ENCODE assay signal across 12 mouse cellular contexts in the genomic region with DNA sequence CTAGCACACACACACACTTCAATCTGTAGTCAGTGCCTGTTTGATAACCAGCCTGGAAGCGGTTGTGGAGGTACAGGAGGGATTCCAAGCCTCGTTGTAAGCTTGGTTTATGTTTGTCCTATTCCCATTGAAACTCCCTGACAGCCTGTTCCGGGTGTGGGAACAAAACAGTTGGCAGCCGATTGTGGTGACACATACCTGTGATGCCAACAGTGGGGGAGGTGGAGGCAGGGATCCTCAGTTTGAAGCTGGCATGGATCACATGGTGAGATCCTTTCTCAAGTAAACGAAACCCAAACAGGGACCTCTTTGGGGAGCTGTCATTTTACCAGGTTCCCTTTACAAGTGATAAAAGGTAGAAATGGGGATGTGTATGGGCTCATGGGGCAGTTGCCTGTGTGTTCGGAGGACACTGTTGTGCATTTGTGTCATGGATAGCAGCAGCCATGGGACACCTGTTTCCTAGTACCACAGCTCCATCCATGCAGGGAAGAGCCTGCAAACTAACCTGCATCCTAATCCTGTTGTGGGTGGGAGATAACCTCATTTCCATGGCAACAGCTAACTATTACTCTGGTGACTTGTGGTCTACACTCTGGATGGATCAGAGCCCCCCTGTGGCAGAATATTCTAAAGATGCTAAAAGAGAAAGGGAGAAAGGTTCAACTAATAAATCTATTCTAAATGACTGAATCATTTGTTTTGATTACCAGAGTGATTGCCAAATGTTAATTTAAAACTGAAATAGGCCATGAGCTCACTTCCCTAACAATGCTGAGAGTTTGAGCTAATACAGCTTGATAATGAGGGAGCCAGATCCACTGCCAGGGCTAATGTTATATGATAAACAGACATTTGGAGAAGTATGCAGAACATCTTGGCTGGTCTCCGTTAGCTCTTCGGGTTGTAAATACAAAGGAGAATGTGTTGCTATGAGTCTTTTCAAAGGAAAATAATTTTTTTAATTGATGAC. TPM values are rescaled to one million over a fixed set of nuclear protein-coding genes. Genes with fewer than 3 reads are reported as not detected.
DNase-seq lines count a peak whose midpoint lies in the region; ATAC-seq and TF ChIP-seq lines count a peak whose summit lies in the region.
"Had no signal": no experiment of that assay in that cellular context is flagged by ENCODE, and none has a peak within 500 bp of the region (broad histone marks: within the 10 kb centered on the region; RNA-seq: fewer than 3 reads in every experiment).

No protein-coding gene starts in this region.

- intact Hi-C loops in heart, postnatal 36 days (cut with DNase I): loop anchor here (2.0 kb wide), 3 partner anchors 15 to 103 kb away; no protein-coding TSS in a partner anchor

- no peaks in the 10 kb centered on the region for H3K27me3 ChIP-seq in kidney, postnatal 0 days (ENCODE audit: insufficient read depth, low read length)
- no peaks in the 10 kb centered on the region for H3K27me3 ChIP-seq in kidney, embryonic 14.5 days (ENCODE audit: control insufficient read depth, insufficient read depth, low read length)
- no peaks in the 10 kb centered on the region for H3K27me3 ChIP-seq in forebrain, postnatal 0 days (ENCODE audit: insufficient read depth, low read length)

- H3K9me3 ChIP-seq in kidney, postnatal 0 days (replicated peaks; ENCODE audit: low read length): no peaks in the 10 kb centered on the region
- no peaks in the 10 kb centered on the region for H3K9me3 ChIP-seq in kidney, embryonic 14.5 days (ENCODE audit: control insufficient read depth, low read length)
- no peaks in the 10 kb centered on the region for H3K9me3 ChIP-seq in forebrain, postnatal 0 days (ENCODE audit: low read length)
- H3K9me3 ChIP-seq: megakaryocyte, embryonic 14.5 days had no signal

- H3K36me3 ChIP-seq in kidney, postnatal 0 days (ENCODE audit: insufficient read depth, low read length): no peaks in the 10 kb centered on the region
- no peaks in the 10 kb centered on the region for H3K36me3 ChIP-seq in kidney, embryonic 14.5 days (ENCODE audit: control insufficient read depth, insufficient read depth, low read length)
- no peaks in the 10 kb centered on the region for H3K36me3 ChIP-seq in forebrain, postnatal 0 days (ENCODE audit: insufficient read depth)

- H3K27ac ChIP-seq in kidney, postnatal 0 days: no peak overlapping the region
- no peak overlapping the region for H3K27ac ChIP-seq in kidney, embryonic 14.5 days (ENCODE audit: low read depth, low read length)
- H3K27ac ChIP-seq in forebrain, postnatal 0 days (ENCODE audit: low read depth, low read length): no peak overlapping the region

- no peak overlapping the region for H3K9ac ChIP-seq in kidney, postnatal 0 days (ENCODE audit: low read depth, low read length)
- H3K9ac ChIP-seq in kidney, embryonic 14.5 days (ENCODE audit: low read depth, low read length): no peak overlapping the region
- H3K9ac ChIP-seq in forebrain, postnatal 0 days: no peak overlapping the region

- ATAC-seq in kidney, postnatal 0 days (replicated peaks; ENCODE audit: low FRiP score, low read depth): no peak
- ATAC-seq in kidney, embryonic 14.5 days (ENCODE audit: low FRiP score, low TSS enrichment): no peak
- ATAC-seq in forebrain, postnatal 0 days: no peak

- peak; percentile 20 for DNase-seq in kidney, postnatal 0 days (ENCODE audit: low spot score)
- peak; percentile 71 for DNase-seq in Muller cell, postnatal 12 days (ENCODE audit: inconsistent ontology term)
- DNase-seq in cerebellum, adult 11 months: peak; percentile 22
- DNase-seq in forebrain, postnatal 0 days: peak; percentile 2
- DNase-seq in embryo, embryonic 10.5 days (ENCODE audit: low spot score): no peak
- DNase-seq in heart, postnatal 36 days: no peak
- no peak for DNase-seq in adrenal gland, adult (ENCODE audit: inconsistent age in 2 of 2, low spot score in 1 of 2)
- DNase-seq: heart, adult 18-20 months; kidney, postnatal 10 days had no signal

- no peak overlapping the region for H3K4me3 ChIP-seq in kidney, postnatal 0 days (replicated peaks; ENCODE audit: low read depth, low read length)
- H3K4me3 ChIP-seq in kidney, embryonic 14.5 days (ENCODE audit: low read length): no peak overlapping the region
- no peak overlapping the region for H3K4me3 ChIP-seq in forebrain, postnatal 0 days (ENCODE audit: low read depth, low read length)
- H3K4me3 ChIP-seq: megakaryocyte, embryonic 14.5 days; myocyte had no signal

- H3K4me2 ChIP-seq in kidney, postnatal 0 days (ENCODE audit: low read length): no peak overlapping the region
- no peak overlapping the region for H3K4me2 ChIP-seq in kidney, embryonic 14.5 days (replicated peaks; ENCODE audit: low read depth, low read length)
- no peak overlapping the region for H3K4me2 ChIP-seq in forebrain, postnatal 0 days (ENCODE audit: low read depth)

- no peaks in the 10 kb centered on the region for H3K4me1 ChIP-seq in kidney, postnatal 0 days (replicated peaks; ENCODE audit: insufficient read depth, low read length)
- H3K4me1 ChIP-seq in kidney, embryonic 14.5 days (ENCODE audit: control insufficient read depth, insufficient read depth, low read length): no peaks in the 10 kb centered on the region
- no peaks in the 10 kb centered on the region for H3K4me1 ChIP-seq in forebrain, postnatal 0 days (ENCODE audit: insufficient read depth)

- TF ChIP-seq CTCF in kidney, postnatal 0 days (IDR thresholded peaks at IDR 0.05; ENCODE audit: low read depth): no peak
- TF ChIP-seq CTCF in forebrain, postnatal 0 days (IDR thresholded peaks at IDR 0.05; ENCODE audit: low read depth): no peak

- WGBS in kidney, postnatal 0 days: 77% methylated on average over 8 of the region's 8 CpGs
- 83% methylated on average over 8 of the region's 8 CpGs for WGBS in kidney, embryonic 14.5 days
- 54% methylated on average over 8 of the region's 8 CpGs for WGBS in forebrain, postnatal 0 days

RNA-seq across cellular contexts. Expression of a gene that starts 22.0 kb away (rescaled TPM):
- 93.3 and 98.5 TPM in 2 replicates for polyA plus RNA-seq in kidney, postnatal 0 days (2015; fragmentation: Nextera tagmentation; extraction: Ambion mirVana)
- 47.4 and 60.3 TPM in 2 replicates for polyA plus RNA-seq in kidney, embryonic 14.5 days (2014; fragmentation: Nextera tagmentation; extraction: Ambion mirVana)
- total RNA-seq in forebrain, postnatal 0 days (2014; rRNA removed): 130 and 202 TPM in 2 replicates
- 131 and 157 TPM in 2 replicates for polyA plus RNA-seq in forebrain, postnatal 0 days (2015; fragmentation: Nextera tagmentation; extraction: Ambion mirVana)
- 100 to 1,000 TPM; 102 to 120 TPM for total RNA-seq in heart, postnatal 36 days (2021)

Comparison
In these comparisons a context has a peak if more than half of its experiments do, and no peak if none do; other contexts are left out.
1. DNase-seq: peak in kidney, postnatal 0 days (single experiment), Muller cell, postnatal 12 days (single experiment), cerebellum, adult 11 months (single experiment) and forebrain, postnatal 0 days (single experiment); none in embryo, embryonic 10.5 days (single experiment), heart, postnatal 36 days (0 of 2) and adrenal gland, adult (0 of 2).